ENCODE assay signal across 27 mouse cellular contexts in the genomic region with DNA sequence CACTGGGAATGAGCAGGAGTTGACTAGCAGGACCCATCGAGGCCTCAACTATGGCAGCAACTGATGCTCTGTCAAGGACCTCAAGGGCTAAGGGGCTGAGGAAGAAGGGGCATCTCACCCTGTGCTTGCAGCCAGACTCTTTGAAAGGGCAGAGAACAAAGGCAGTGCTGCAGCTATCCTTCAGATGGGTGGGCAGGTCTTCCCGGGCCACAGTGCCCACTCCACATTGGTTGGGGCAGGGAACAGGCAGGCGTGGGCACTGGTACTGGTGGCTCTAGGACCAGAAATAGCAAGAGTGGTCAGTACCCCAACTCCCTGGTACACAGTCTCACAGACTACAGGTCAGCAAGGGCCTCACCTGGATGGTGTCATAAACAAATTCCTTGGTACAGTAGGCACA. TPM values are rescaled to one million over a fixed set of nuclear protein-coding genes. Genes with fewer than 3 reads are reported as not detected.
A peak's percentile ranks its signal among the peaks of the same experiment; 100 is the strongest.
DNase-seq lines count a peak whose midpoint lies in the region; ATAC-seq and TF ChIP-seq lines count a peak whose summit lies in the region.
"Had no signal": no experiment of that assay in that cellular context is flagged by ENCODE, and none has a peak within 500 bp of the region (broad histone marks: within the 10 kb centered on the region; RNA-seq: fewer than 3 reads in every experiment).

No protein-coding gene starts in this region.

- ATAC-seq in hindbrain, embryonic 12.5 days (ENCODE audit: low FRiP score): no peak
- ATAC-seq in hindbrain, embryonic 11.5 days (ENCODE audit: low FRiP score): no peak
- ATAC-seq in liver, embryonic 11.5 days (replicated peaks; ENCODE audit: low FRiP score): no peak
- no peak for ATAC-seq in limb, embryonic 15.5 days (ENCODE audit: insufficient number of reproducible peaks, low FRiP score, low TSS enrichment, low read depth)
- no peak for ATAC-seq in granulocyte monocyte progenitor cell, adult 5-6 weeks (replicated peaks; ENCODE audit: poor library complexity, severe bottlenecking)
- ATAC-seq: forebrain, embryonic 13.5 days; inflammation-experienced regulatory T-cells, adult 6 months; midbrain, embryonic 13.5 days had no signal

- TF ChIP-seq POLR2A in lung, adult 2 months (IDR thresholded peaks at IDR 0.05; ENCODE audit: borderline replicate concordance, extremely low read depth, low read depth, low read length): no peak

- no peak for TF ChIP-seq CTCF in E14TG2a.4 (conservative IDR thresholded peaks at IDR 0.05; ENCODE audit: low read length)
- TF ChIP-seq CTCF in lung, adult 2 months (IDR thresholded peaks at IDR 0.05; ENCODE audit: insufficient read depth, low read length): no peak

- no peaks in the 10 kb centered on the region for H3K27me3 ChIP-seq in hindbrain, embryonic 12.5 days
- no peaks in the 10 kb centered on the region for H3K27me3 ChIP-seq in hindbrain, embryonic 11.5 days (ENCODE audit: control insufficient read depth, insufficient read depth, low read length)
- H3K27me3 ChIP-seq in liver, embryonic 11.5 days (replicated peaks; ENCODE audit: control insufficient read depth, insufficient read depth, low read length): no peaks in the 10 kb centered on the region
- no peaks in the 10 kb centered on the region for H3K27me3 ChIP-seq in E14TG2a.4 (ENCODE audit: insufficient read depth, low read length)
- H3K27me3 ChIP-seq in limb, embryonic 15.5 days: no peaks in the 10 kb centered on the region
- H3K27me3 ChIP-seq: CH12.LX; embryonic facial prominence, embryonic 12.5 days; forebrain, embryonic 13.5 days; liver, embryonic 15.5 days; midbrain, embryonic 13.5 days; neural tube, embryonic 15.5 days had no signal

- H3K4me2 ChIP-seq in hindbrain, embryonic 12.5 days (replicated peaks): no peak overlapping the region
- no peak overlapping the region for H3K4me2 ChIP-seq in hindbrain, embryonic 11.5 days (replicated peaks; ENCODE audit: low read depth, low read length)
- no peak overlapping the region for H3K4me2 ChIP-seq in liver, embryonic 11.5 days
- no peak overlapping the region for H3K4me2 ChIP-seq in limb, embryonic 15.5 days
- H3K4me2 ChIP-seq: embryonic facial prominence, embryonic 12.5 days; forebrain, embryonic 13.5 days; midbrain, embryonic 13.5 days; neural tube, embryonic 15.5 days had no signal

- H3K36me3 ChIP-seq in hindbrain, embryonic 12.5 days: peaks cover 67% of the 10 kb centered on the region
- H3K36me3 ChIP-seq in hindbrain, embryonic 11.5 days (ENCODE audit: control insufficient read depth, insufficient read depth, low read length): peaks cover 19% of the 10 kb centered on the region
- peaks cover 46% of the 10 kb centered on the region for H3K36me3 ChIP-seq in liver, embryonic 11.5 days (ENCODE audit: control insufficient read depth, insufficient read depth, low read length)
- H3K36me3 ChIP-seq in E14TG2a.4 (ENCODE audit: insufficient read depth, low read length): peaks cover 80% of the 10 kb centered on the region
- peaks cover 59% of the 10 kb centered on the region for H3K36me3 ChIP-seq in limb, embryonic 15.5 days

- no peaks in the 10 kb centered on the region for H3K9me3 ChIP-seq in hindbrain, embryonic 12.5 days (replicated peaks)
- no peaks in the 10 kb centered on the region for H3K9me3 ChIP-seq in hindbrain, embryonic 11.5 days (ENCODE audit: control insufficient read depth, low read length)
- no peaks in the 10 kb centered on the region for H3K9me3 ChIP-seq in liver, embryonic 11.5 days (ENCODE audit: control insufficient read depth, low read length)
- no peaks in the 10 kb centered on the region for H3K9me3 ChIP-seq in E14TG2a.4 (ENCODE audit: low read length)
- no peaks in the 10 kb centered on the region for H3K9me3 ChIP-seq in limb, embryonic 15.5 days
- H3K9me3 ChIP-seq: embryonic facial prominence, embryonic 12.5 days; forebrain, embryonic 13.5 days; liver, embryonic 15.5 days; midbrain, embryonic 13.5 days; neural tube, embryonic 15.5 days had no signal

- H3K4me1 ChIP-seq in hindbrain, embryonic 12.5 days: peaks cover 31% of the 10 kb centered on the region
- peaks cover 13% of the 10 kb centered on the region for H3K4me1 ChIP-seq in hindbrain, embryonic 11.5 days (replicated peaks; ENCODE audit: control insufficient read depth, insufficient read depth, low read length)
- peaks cover 25% of the 10 kb centered on the region for H3K4me1 ChIP-seq in liver, embryonic 11.5 days (replicated peaks; ENCODE audit: control insufficient read depth, insufficient read depth, low read length)
- H3K4me1 ChIP-seq in E14TG2a.4 (replicated peaks; ENCODE audit: low read depth, low read length): peaks cover 83% of the 10 kb centered on the region
- peaks cover 54% of the 10 kb centered on the region for H3K4me1 ChIP-seq in limb, embryonic 15.5 days
- H3K4me1 ChIP-seq in lung, adult 2 months (ENCODE audit: control insufficient read depth, insufficient read depth, low read length): peaks cover 10% of the 10 kb centered on the region

- 88% methylated on average over 3 of the region's 3 CpGs for WGBS in hindbrain, embryonic 12.5 days
- 85% methylated on average over 3 of the region's 3 CpGs for WGBS in hindbrain, embryonic 11.5 days
- WGBS in liver, embryonic 11.5 days: 91% methylated on average over 3 of the region's 3 CpGs
- 88% methylated on average over 3 of the region's 3 CpGs for WGBS in limb, embryonic 15.5 days
- 71% methylated on average over 3 of the region's 3 CpGs for WGBS in lung, adult 2 months

- no peak overlapping the region for H3K4me3 ChIP-seq in hindbrain, embryonic 12.5 days
- no peak overlapping the region for H3K4me3 ChIP-seq in hindbrain, embryonic 11.5 days (ENCODE audit: low read depth, low read length)
- H3K4me3 ChIP-seq in liver, embryonic 11.5 days (ENCODE audit: low read depth, low read length): no peak overlapping the region
- H3K4me3 ChIP-seq in E14TG2a.4 (replicated peaks; ENCODE audit: low read length): peak overlapping the region; percentile 52
- H3K4me3 ChIP-seq in limb, embryonic 15.5 days: no peak overlapping the region
- H3K4me3 ChIP-seq in lung, adult 2 months (replicated peaks; ENCODE audit: extremely low read depth, low read depth, low read length): no peak overlapping the region
- H3K4me3 ChIP-seq: embryonic facial prominence, embryonic 12.5 days; forebrain, embryonic 13.5 days; left cerebral cortex, adult 2 months; liver, embryonic 15.5 days; midbrain, embryonic 13.5 days had no signal

- 0 out of 2 replicates have a peak overlapping the region, but pooled peaks have one; percentile 24 for H3K9ac ChIP-seq in hindbrain, embryonic 12.5 days
- H3K9ac ChIP-seq in hindbrain, embryonic 11.5 days (ENCODE audit: low read depth, low read length): no peak overlapping the region
- no peak overlapping the region for H3K9ac ChIP-seq in liver, embryonic 11.5 days (ENCODE audit: low read depth, low read length)
- no peak overlapping the region for H3K9ac ChIP-seq in limb, embryonic 15.5 days
- H3K9ac ChIP-seq: forebrain, embryonic 13.5 days; liver, embryonic 15.5 days; midbrain, embryonic 13.5 days; neural tube, embryonic 15.5 days had no signal

- no peak overlapping the region for H3K27ac ChIP-seq in hindbrain, embryonic 12.5 days
- H3K27ac ChIP-seq in hindbrain, embryonic 11.5 days (ENCODE audit: low read depth, low read length): no peak overlapping the region
- 0 out of 2 replicates have a peak overlapping the region, but pooled peaks have one; percentile 28 for H3K27ac ChIP-seq in liver, embryonic 11.5 days (ENCODE audit: low read depth, low read length)
- H3K27ac ChIP-seq in limb, embryonic 15.5 days: 0 out of 2 replicates have a peak overlapping the region, but pooled peaks have one; percentile 35
- H3K27ac ChIP-seq: left cerebral cortex, adult 2 months; midbrain, embryonic 13.5 days had no signal

- DNase-seq in hindbrain, embryonic 11.5 days (ENCODE audit: low spot score): no peak
- DNase-seq in liver, embryonic 11.5 days (ENCODE audit: low spot score): no peak
- no peak for DNase-seq in liver
- no peak for DNase-seq in lung, adult 2 months
- DNase-seq: adrenal gland, adult 2 months; cerebellum, adult 11-12 months; cerebellum, postnatal 10 days; gastrocnemius, postnatal 36 days; heart, postnatal 4 days; kidney, adult 8-10 months; kidney, postnatal 4 days; lung, postnatal 10 days; right cerebral cortex, adult 18-20 months; right cerebral cortex, postnatal 4 days; thymus, adult 2 months had no signal

RNA-seq across cellular contexts. Expression of a gene that starts 4.7 kb away (rescaled TPM):
- 149 and 152 TPM in 2 replicates for polyA plus RNA-seq in hindbrain, embryonic 12.5 days (2016; fragmentation: Nextera tagmentation; extraction: Ambion mirVana)
- 73.6 and 92.0 TPM in 2 replicates for polyA plus RNA-seq in hindbrain, embryonic 11.5 days (2014; fragmentation: Nextera tagmentation; extraction: Ambion mirVana)
- polyA plus RNA-seq in liver, embryonic 11.5 days (2014; fragmentation: Nextera tagmentation; extraction: Ambion mirVana): 53.8 and 57.6 TPM in 2 replicates
- 65.6 and 67.0 TPM in 2 replicates for polyA plus RNA-seq in limb, embryonic 15.5 days (2015; fragmentation: Nextera tagmentation; extraction: Ambion mirVana)
- 4.9 and 7.3 TPM in 2 replicates for total RNA-seq in granulocyte monocyte progenitor cell, adult 5-6 weeks (2014; fragmentation: Nextera tagmentation)
- 2.8 and 3.6 TPM in 2 replicates for total RNA-seq in granulocyte monocyte progenitor cell, adult 5-6 weeks (2017)
- polyA plus RNA-seq in lung, adult 2 months (2012; rRNA removed): 37.0 and 42.8 TPM in 2 replicates

RNA-seq across cellular contexts. Expression of a gene that starts 15.8 kb away (rescaled TPM):
- 10.7 and 12.9 TPM in 2 replicates for polyA plus RNA-seq in hindbrain, embryonic 12.5 days (2016; fragmentation: Nextera tagmentation; extraction: Ambion mirVana)
- 5.2 and 7.0 TPM in 2 replicates for polyA plus RNA-seq in hindbrain, embryonic 11.5 days (2014; fragmentation: Nextera tagmentation; extraction: Ambion mirVana)
- polyA plus RNA-seq in liver, embryonic 11.5 days (2014; fragmentation: Nextera tagmentation; extraction: Ambion mirVana): 13.1 and 14.3 TPM in 2 replicates
- 15.4 and 16.2 TPM in 2 replicates for polyA plus RNA-seq in limb, embryonic 15.5 days (2015; fragmentation: Nextera tagmentation; extraction: Ambion mirVana)
- total RNA-seq in granulocyte monocyte progenitor cell, adult 5-6 weeks (2014; fragmentation: Nextera tagmentation): 3.5 and 14.4 TPM in 2 replicates
- total RNA-seq in granulocyte monocyte progenitor cell, adult 5-6 weeks (2017): 5.8 and 6.1 TPM in 2 replicates
- 16.1 and 18.9 TPM in 2 replicates for polyA plus RNA-seq in lung, adult 2 months (2012; rRNA removed)

RNA-seq across cellular contexts. Expression of a gene that starts 15.8 kb away (rescaled TPM):
- 9.4 and 10.2 TPM in 2 replicates for polyA plus RNA-seq in hindbrain, embryonic 12.5 days (2016; fragmentation: Nextera tagmentation; extraction: Ambion mirVana)
- 6.8 and 9.5 TPM in 2 replicates for polyA plus RNA-seq in hindbrain, embryonic 11.5 days (2014; fragmentation: Nextera tagmentation; extraction: Ambion mirVana)
- 52.5 and 57.5 TPM in 2 replicates for polyA plus RNA-seq in liver, embryonic 11.5 days (2014; fragmentation: Nextera tagmentation; extraction: Ambion mirVana)
- polyA plus RNA-seq in limb, embryonic 15.5 days (2015; fragmentation: Nextera tagmentation; extraction: Ambion mirVana): 31.3 and 32.0 TPM in 2 replicates
- 1.1 and 3.5 TPM in 2 replicates for total RNA-seq in granulocyte monocyte progenitor cell, adult 5-6 weeks (2014; fragmentation: Nextera tagmentation)
- 2.9 and 4.1 TPM in 2 replicates for total RNA-seq in granulocyte monocyte progenitor cell, adult 5-6 weeks (2017)
- 38.0 and 44.2 TPM in 2 replicates for polyA plus RNA-seq in lung, adult 2 months (2012; rRNA removed)

RNA-seq across cellular contexts. Expression of a gene that starts 22.7 kb away (rescaled TPM):
- 894 and 983 TPM in 2 replicates for polyA plus RNA-seq in hindbrain, embryonic 12.5 days (2016; fragmentation: Nextera tagmentation; extraction: Ambion mirVana)
- 1,168 and 1,191 TPM in 2 replicates for polyA plus RNA-seq in hindbrain, embryonic 11.5 days (2014; fragmentation: Nextera tagmentation; extraction: Ambion mirVana)
- 1,588 and 1,766 TPM in 2 replicates for polyA plus RNA-seq in liver, embryonic 11.5 days (2014; fragmentation: Nextera tagmentation; extraction: Ambion mirVana)
- 1,208 and 1,454 TPM in 2 replicates for polyA plus RNA-seq in limb, embryonic 15.5 days (2015; fragmentation: Nextera tagmentation; extraction: Ambion mirVana)
- 5,451 and 5,560 TPM in 2 replicates for total RNA-seq in granulocyte monocyte progenitor cell, adult 5-6 weeks (2014; fragmentation: Nextera tagmentation)
- total RNA-seq in granulocyte monocyte progenitor cell, adult 5-6 weeks (2017): 3,079 and 3,080 TPM in 2 replicates
- polyA plus RNA-seq in lung, adult 2 months (2012; rRNA removed): 103 and 212 TPM in 2 replicates

RNA-seq across cellular contexts. Expression of a gene that starts 27.6 kb away (rescaled TPM):
- polyA plus RNA-seq in hindbrain, embryonic 12.5 days (2016; fragmentation: Nextera tagmentation; extraction: Ambion mirVana): 75.2 and 81.0 TPM in 2 replicates
- polyA plus RNA-seq in hindbrain, embryonic 11.5 days (2014; fragmentation: Nextera tagmentation; extraction: Ambion mirVana): 57.7 and 69.3 TPM in 2 replicates
- polyA plus RNA-seq in liver, embryonic 11.5 days (2014; fragmentation: Nextera tagmentation; extraction: Ambion mirVana): 42.6 and 45.3 TPM in 2 replicates
- polyA plus RNA-seq in limb, embryonic 15.5 days (2015; fragmentation: Nextera tagmentation; extraction: Ambion mirVana): 153 and 164 TPM in 2 replicates
- total RNA-seq in granulocyte monocyte progenitor cell, adult 5-6 weeks (2014; fragmentation: Nextera tagmentation): 6.1 and 7.2 TPM in 2 replicates
- total RNA-seq in granulocyte monocyte progenitor cell, adult 5-6 weeks (2017): 1.5 and 3.6 TPM in 2 replicates
- polyA plus RNA-seq in lung, adult 2 months (2012; rRNA removed): 45.4 and 59.2 TPM in 2 replicates

Comparison
In these comparisons a context has a peak if more than half of its experiments do, and no peak if none do; other contexts are left out.
1. H3K27ac ChIP-seq: peak in liver, embryonic 11.5 days (single experiment) and limb, embryonic 15.5 days (single experiment); none in hindbrain, embryonic 12.5 days (single experiment) and hindbrain, embryonic 11.5 days (single experiment).